ENCODE assay signal across 8 mouse cellular contexts in genomic region chr7:127393944-127394333, GRCm38 (mm10). TPM values are rescaled to one million over a fixed set of nuclear protein-coding genes. Genes with fewer than 3 reads are reported as not detected.
A peak's percentile ranks its signal among the peaks of the same experiment; 100 is the strongest.
DNase-seq lines count a peak whose midpoint lies in the region; ATAC-seq and TF ChIP-seq lines count a peak whose summit lies in the region.

No protein-coding gene starts in this region.

- no peaks in the 10 kb centered on the region for H3K27me3 ChIP-seq in kidney, adult 2 months (replicated peaks; ENCODE audit: control insufficient read depth, insufficient read depth, low read length)
- no peaks in the 10 kb centered on the region for H3K27me3 ChIP-seq in hindbrain, postnatal 0 days (ENCODE audit: insufficient read depth, low read length)
- H3K27me3 ChIP-seq in midbrain, embryonic 15.5 days (replicated peaks) = no peaks in the 10 kb centered on the region

- peak overlapping the region; percentile 43 for H3K4me3 ChIP-seq in kidney, adult 2 months (ENCODE audit: insufficient read depth, low read depth, low read length)
- H3K4me3 ChIP-seq in hindbrain, postnatal 0 days (ENCODE audit: low read length) = peak overlapping the region; percentile 71
- peak overlapping the region; percentile 82 for H3K4me3 ChIP-seq in midbrain, embryonic 15.5 days

- DNase-seq in kidney, adult 2 months = no peak
- no peak for DNase-seq in kidney, adult 18-20 months
- DNase-seq in hindbrain, postnatal 0 days (ENCODE audit: low spot score) = no peak
- DNase-seq in gastrocnemius, adult 8-10 months (ENCODE audit: low spot score in 2 of 2) = no peak
- no peak for DNase-seq in cerebellum, adult 11-12 months
- DNase-seq in spleen, postnatal 36 days (ENCODE audit: low spot score in 2 of 2) = no peak

- peak overlapping the region; percentile 90 for H3K9ac ChIP-seq in hindbrain, postnatal 0 days (replicated peaks; ENCODE audit: low read length)
- H3K9ac ChIP-seq in midbrain, embryonic 15.5 days = peak overlapping the region; percentile 92

- peak; percentile 30 for ATAC-seq in common myeloid progenitor, adult 5-6 weeks (replicated peaks; ENCODE audit: low read depth, poor library complexity, severe bottlenecking)
- ATAC-seq in hindbrain, postnatal 0 days = no peak; the same call in 1 of the 2 replicates
- ATAC-seq in midbrain, embryonic 15.5 days (replicated peaks) = no peak

- no peaks in the 10 kb centered on the region for H3K36me3 ChIP-seq in kidney, adult 2 months (ENCODE audit: control insufficient read depth, insufficient read depth, low read length)
- H3K36me3 ChIP-seq in hindbrain, postnatal 0 days (ENCODE audit: insufficient read depth, low read length) = no peaks in the 10 kb centered on the region
- H3K36me3 ChIP-seq in midbrain, embryonic 15.5 days (replicated peaks) = no peaks in the 10 kb centered on the region

- peak overlapping the region; percentile 14; the same call in 1 of the 2 replicates for H3K27ac ChIP-seq in kidney, adult 2 months (ENCODE audit: insufficient read depth, low read depth, low read length)
- peak overlapping the region; percentile 62 for H3K27ac ChIP-seq in hindbrain, postnatal 0 days
- peak overlapping the region; percentile 93 for H3K27ac ChIP-seq in midbrain, embryonic 15.5 days

- no peak for TF ChIP-seq POLR2A in kidney, adult 2 months (IDR thresholded peaks at IDR 0.05; ENCODE audit: low read depth, low read length)

- TF ChIP-seq CTCF in kidney, adult 2 months (conservative IDR thresholded peaks at IDR 0.05; ENCODE audit: insufficient read depth, insufficient read length, low read depth, low read length) = no peak
- TF ChIP-seq CTCF in hindbrain, postnatal 0 days (IDR thresholded peaks at IDR 0.05; ENCODE audit: low read depth) = no peak

- peaks cover 8% of the 10 kb centered on the region; the same call in 1 of the 2 replicates for H3K4me1 ChIP-seq in kidney, adult 2 months (ENCODE audit: control insufficient read depth, insufficient read depth, low read length)
- H3K4me1 ChIP-seq in hindbrain, postnatal 0 days (ENCODE audit: insufficient read depth, low read length) = 0 out of 2 replicates have a peak, but pooled peaks cover 5% of the 10 kb centered on the region
- H3K4me1 ChIP-seq in midbrain, embryonic 15.5 days = peaks cover 15% of the 10 kb centered on the region

- peak overlapping the region; percentile 81 for H3K4me2 ChIP-seq in hindbrain, postnatal 0 days (ENCODE audit: low read depth, low read length)
- peak overlapping the region; percentile 84 for H3K4me2 ChIP-seq in midbrain, embryonic 15.5 days

- no peaks in the 10 kb centered on the region for H3K9me3 ChIP-seq in hindbrain, postnatal 0 days (ENCODE audit: low read length)
- no peaks in the 10 kb centered on the region for H3K9me3 ChIP-seq in midbrain, embryonic 15.5 days

- WGBS in kidney, adult 2 months = 4% methylated on average over 7 of the region's 7 CpGs
- WGBS in hindbrain, postnatal 0 days = 17% methylated on average over 7 of the region's 7 CpGs
- WGBS in midbrain, embryonic 15.5 days = 29% methylated on average over 7 of the region's 7 CpGs

RNA-seq across cellular contexts. Expression of gene E430018J23Rik, which starts 0.5 kb away (rescaled TPM):
- 5.5 and 7.4 TPM in 2 replicates for polyA plus RNA-seq in kidney, adult 2 months (2012; rRNA removed)
- total RNA-seq in common myeloid progenitor, adult 5-6 weeks (2017) = 9.7 and 11.2 TPM in 2 replicates
- 13.8 and 15.5 TPM in 2 replicates for total RNA-seq in hindbrain, postnatal 0 days (2014; rRNA removed)
- polyA plus RNA-seq in hindbrain, postnatal 0 days (2015; fragmentation: Nextera tagmentation; extraction: Ambion mirVana) = 1.8 and 2.2 TPM in 2 replicates
- polyA plus RNA-seq in midbrain, embryonic 15.5 days (2015; fragmentation: Nextera tagmentation; extraction: Ambion mirVana) = 6.3 and 6.6 TPM in 2 replicates
- 1 to 10 TPM; 1.6 to 2.2 (median 1.7) TPM for total RNA-seq in gastrocnemius, adult 8-10 months (2022)

RNA-seq across cellular contexts. Expression of gene 9130019O22Rik, which starts 7.0 kb away (rescaled TPM):
- polyA plus RNA-seq in kidney, adult 2 months (2012; rRNA removed) = 3.3 and 3.4 TPM in 2 replicates
- 4.8 and 7.2 TPM in 2 replicates for total RNA-seq in common myeloid progenitor, adult 5-6 weeks (2017)
- total RNA-seq in hindbrain, postnatal 0 days (2014; rRNA removed) = 2.7 and 5.5 TPM in 2 replicates
- 1.2 and 1.8 TPM in 2 replicates for polyA plus RNA-seq in hindbrain, postnatal 0 days (2015; fragmentation: Nextera tagmentation; extraction: Ambion mirVana)
- polyA plus RNA-seq in midbrain, embryonic 15.5 days (2015; fragmentation: Nextera tagmentation; extraction: Ambion mirVana) = 5.2 and 6.6 TPM in 2 replicates
- total RNA-seq in gastrocnemius, adult 8-10 months (2022) = 1 to 10 TPM; 1.5 to 2.5 (median 2.1) TPM

RNA-seq across cellular contexts. Expression of gene Zfp764, which starts 12.7 kb away (rescaled TPM):
- polyA plus RNA-seq in kidney, adult 2 months (2012; rRNA removed) = 6.2 and 6.6 TPM in 2 replicates
- 9.2 and 13.0 TPM in 2 replicates for total RNA-seq in common myeloid progenitor, adult 5-6 weeks (2017)
- total RNA-seq in hindbrain, postnatal 0 days (2014; rRNA removed) = 4.0 and 5.0 TPM in 2 replicates
- polyA plus RNA-seq in hindbrain, postnatal 0 days (2015; fragmentation: Nextera tagmentation; extraction: Ambion mirVana) = 2.7 and 3.0 TPM in 2 replicates
- polyA plus RNA-seq in midbrain, embryonic 15.5 days (2015; fragmentation: Nextera tagmentation; extraction: Ambion mirVana) = 5.7 and 6.4 TPM in 2 replicates
- 1 to 10 TPM; 1.4 to 2.3 (median 1.9) TPM for total RNA-seq in gastrocnemius, adult 8-10 months (2022)

RNA-seq across cellular contexts. Expression of gene Zfp747, which starts 18.1 kb away (rescaled TPM):
- 6.5 and 7.2 TPM in 2 replicates for polyA plus RNA-seq in kidney, adult 2 months (2012; rRNA removed)
- total RNA-seq in common myeloid progenitor, adult 5-6 weeks (2017) = 5.1 and 12.0 TPM in 2 replicates
- 7.9 and 10.0 TPM in 2 replicates for total RNA-seq in hindbrain, postnatal 0 days (2014; rRNA removed)
- 4.0 and 4.5 TPM in 2 replicates for polyA plus RNA-seq in hindbrain, postnatal 0 days (2015; fragmentation: Nextera tagmentation; extraction: Ambion mirVana)
- polyA plus RNA-seq in midbrain, embryonic 15.5 days (2015; fragmentation: Nextera tagmentation; extraction: Ambion mirVana) = 10.3 and 10.5 TPM in 2 replicates
- 1 to 10 TPM; 3.0 to 3.4 (median 3.1) TPM for total RNA-seq in gastrocnemius, adult 8-10 months (2022)

RNA-seq across cellular contexts. Expression of gene Zfp688, which starts 27.9 kb away (rescaled TPM):
- polyA plus RNA-seq in kidney, adult 2 months (2012; rRNA removed) = 19.1 TPM in 2 replicates
- total RNA-seq in common myeloid progenitor, adult 5-6 weeks (2017) = 7.7 and 11.5 TPM in 2 replicates
- 15.0 and 22.1 TPM in 2 replicates for total RNA-seq in hindbrain, postnatal 0 days (2014; rRNA removed)
- polyA plus RNA-seq in hindbrain, postnatal 0 days (2015; fragmentation: Nextera tagmentation; extraction: Ambion mirVana) = 31.7 and 33.2 TPM in 2 replicates
- 32.0 and 34.2 TPM in 2 replicates for polyA plus RNA-seq in midbrain, embryonic 15.5 days (2015; fragmentation: Nextera tagmentation; extraction: Ambion mirVana)
- total RNA-seq in gastrocnemius, adult 8-10 months (2022) = 1 to 10 TPM; 1.3 to 3.4 (median 2.2) TPM

Comparison
In these comparisons a context has a peak if more than half of its experiments do, and no peak if none do; other contexts are left out.
1. H3K27ac ChIP-seq: peak in every context shown above with its lines; median percentile 93 in midbrain, embryonic 15.5 days; 62 in hindbrain, postnatal 0 days; 14 in kidney, adult 2 months.